In genomic region chr8:120146051-120146450, GRCm38 (mm10) we compare ENCODE assay signal across 20 mouse cellular contexts. TPM values are rescaled to one million over a fixed set of nuclear protein-coding genes. Genes with fewer than 3 reads are reported as not detected.
"Had no signal": no experiment of that assay in that cellular context is flagged by ENCODE, and none has a peak within 500 bp of the region (broad histone marks: within the 10 kb centered on the region; RNA-seq: fewer than 3 reads in every experiment).

No protein-coding gene starts in this region.

- H3K27ac ChIP-seq: liver, embryonic 14.5 days; midbrain, embryonic 10.5 days; neural tube, embryonic 13.5 days; neural tube, embryonic 15.5 days had no signal

- H3K9ac ChIP-seq: liver, embryonic 14.5 days; lung, embryonic 15.5 days; midbrain, embryonic 12.5 days; neural tube, embryonic 13.5 days; neural tube, embryonic 15.5 days had no signal

- H3K9me3 ChIP-seq: lung, embryonic 15.5 days; midbrain, embryonic 10.5 days; midbrain, embryonic 12.5 days; neural tube, embryonic 13.5 days; neural tube, embryonic 15.5 days had no signal

- DNase-seq: lung, adult 2 months; lung, postnatal 10 days; midbrain, embryonic 14.5 days; right cerebral cortex, postnatal 14 days; thymus, adult 2 months; thymus, postnatal 25 days; thymus, postnatal 4 days had no signal

- ATAC-seq: midbrain, embryonic 16.5 days had no signal

- H3K27me3 ChIP-seq: midbrain, embryonic 12.5 days; neural tube, embryonic 13.5 days; neural tube, embryonic 15.5 days had no signal

- H3K4me3 ChIP-seq: lung, embryonic 15.5 days; midbrain, embryonic 10.5 days; midbrain, embryonic 12.5 days; myocyte; neural tube, embryonic 13.5 days; neural tube, embryonic 15.5 days had no signal

- H3K4me2 ChIP-seq: lung, embryonic 15.5 days; midbrain, embryonic 12.5 days; neural tube, embryonic 13.5 days; neural tube, embryonic 15.5 days had no signal

- H3K36me3 ChIP-seq: lung, embryonic 15.5 days; midbrain, embryonic 12.5 days had no signal

RNA-seq across cellular contexts. Expression of gene Fam92b, which starts 31.2 kb away (rescaled TPM):
- total RNA-seq: megakaryocyte, adult 5-6 weeks; megakaryocyte-erythroid progenitor cell, adult 5-6 weeks had no signal
- polyA plus RNA-seq: liver, embryonic 14.5 days; liver, embryonic 16.5 days; myocyte; spleen, adult 2 months; urinary bladder, adult 2 months had no signal
